Mouse (Mus musculus) kidney, adult 10 weeks (tissue): ENCODE results near the gene Spry2. TPM values are rescaled to one million over a fixed set of nuclear protein-coding genes. Genes with fewer than 3 reads are reported as not detected.

Experiments used
- polyA plus RNA-seq: library from polyadenylated mRNA; stranded (reverse); fragments of 350-450 nt; fragmentation: Illumina TruSeq; extraction: RNeasy Lipid Tissue Mini Kit (QIAGEN cat#74804); gene quantifications from one replicate; pipeline ENCODE4 v1.2.3, GENCODE M21; 2014; ENCODE audit warnings: low read depth, low replicate concordance

Spry2 gene
- 14.6 TPM for polyA plus RNA-seq

GRCm38 (mm10) chr14:105896791-105897568 is at the start of gene Spry2:
Gene Spry2, minus strand, starts transcription at chr14:105896819.

Other genes starting within 250 kb of the Spry2 start
- gene Trim52, start 209.4 kb upstream of the Spry2 start, polyA plus RNA-seq, result not detected